ENCODE assay signal across 14 mouse cellular contexts in genomic region chr6:83117616-83118015, GRCm38 (mm10). TPM values are rescaled to one million over a fixed set of nuclear protein-coding genes. Genes with fewer than 3 reads are reported as not detected.
DNase-seq lines count a peak whose midpoint lies in the region; ATAC-seq and TF ChIP-seq lines count a peak whose summit lies in the region.
"Had no signal": no experiment of that assay in that cellular context is flagged by ENCODE, and none has a peak within 500 bp of the region (broad histone marks: within the 10 kb centered on the region; RNA-seq: fewer than 3 reads in every experiment).

No protein-coding gene starts in this region.

- H3K4me2 ChIP-seq in midbrain, embryonic 11.5 days: no peak overlapping the region

- no peaks in the 10 kb centered on the region for H3K9me3 ChIP-seq in midbrain, embryonic 10.5 days (replicated peaks)
- no peaks in the 10 kb centered on the region for H3K9me3 ChIP-seq in midbrain, embryonic 11.5 days (ENCODE audit: control insufficient read depth, low read length)
- no peaks in the 10 kb centered on the region for H3K9me3 ChIP-seq in MEL (replicated peaks; ENCODE audit: insufficient read depth, low read length)
- H3K9me3 ChIP-seq: heart, embryonic 13.5 days had no signal

- H3K27me3 ChIP-seq in midbrain, embryonic 10.5 days (ENCODE audit: low read depth, poor library complexity, severe bottlenecking): no peaks in the 10 kb centered on the region
- no peaks in the 10 kb centered on the region for H3K27me3 ChIP-seq in midbrain, embryonic 11.5 days (ENCODE audit: control insufficient read depth, insufficient read depth, low read length)
- H3K27me3 ChIP-seq in MEL (ENCODE audit: control insufficient read depth in 1 of 2, insufficient read depth in 2 of 2, low read length in 2 of 2): no peaks in the 10 kb centered on the region
- H3K27me3 ChIP-seq: heart, embryonic 13.5 days had no signal

- TF ChIP-seq POLR2A in MEL (IDR thresholded peaks at IDR 0.05; ENCODE audit: control insufficient read depth in 1 of 2, insufficient read depth in 1 of 2, low read depth in 1 of 2, low read length in 2 of 2, poor library complexity in 1 of 2): 0 out of 4 replicates have a peak, but pooled peaks have one; percentile 1 to 31
- 0 out of 2 replicates have a peak, but pooled peaks have one; percentile 21 for TF ChIP-seq POLR2A in embryonic fibroblast, embryonic 13.5 days (IDR thresholded peaks at IDR 0.05; ENCODE audit: low read depth, low read length)

- H3K36me3 ChIP-seq in midbrain, embryonic 10.5 days: peaks cover 34% of the 10 kb centered on the region
- no peaks in the 10 kb centered on the region; the same call in 1 of the 2 replicates for H3K36me3 ChIP-seq in midbrain, embryonic 11.5 days (ENCODE audit: control insufficient read depth, insufficient read depth, low read length)
- peaks cover 0 to 20% of the 10 kb centered on the region in 2 experiments; a peak in 2 of 4 replicates for H3K36me3 ChIP-seq in MEL (ENCODE audit: control insufficient read depth in 1 of 2, insufficient read depth in 2 of 2, low read length in 2 of 2)

- no peak overlapping the region for H3K9ac ChIP-seq in midbrain, embryonic 11.5 days (ENCODE audit: low read length)
- no peak overlapping the region for H3K9ac ChIP-seq in MEL (ENCODE audit: control insufficient read depth, low read depth, low read length, poor library complexity, severe bottlenecking)

- H3K4me3 ChIP-seq in midbrain, embryonic 10.5 days: peak overlapping the region; percentile 89; the same call in 1 of the 2 replicates
- H3K4me3 ChIP-seq in midbrain, embryonic 11.5 days (ENCODE audit: low read depth, low read length): no peak overlapping the region
- H3K4me3 ChIP-seq in MEL (ENCODE audit: control insufficient read depth in 1 of 2, insufficient read depth in 1 of 2, low read depth in 2 of 2, low read length in 2 of 2): no peak overlapping the region
- no peak overlapping the region for H3K4me3 ChIP-seq in embryonic fibroblast, embryonic 13.5 days (ENCODE audit: insufficient read depth, low read length)
- H3K4me3 ChIP-seq: layer of hippocampus, adult 2 months; left cerebral cortex, adult 2 months had no signal

- intact Hi-C loops in heart, postnatal 25 days (cut with DNase I): no loop called here

- 88% methylated on average over 13 of the region's 13 CpGs for WGBS in midbrain, embryonic 10.5 days
- 93% methylated on average over 13 of the region's 13 CpGs for WGBS in midbrain, embryonic 11.5 days

- no peak for TF ChIP-seq CTCF in MEL (IDR thresholded peaks at IDR 0.05 in 2 of 3, conservative IDR thresholded peaks at IDR 0.05 in 1 of 3; ENCODE audit: control insufficient read depth in 1 of 3, insufficient read depth in 1 of 3, low read depth in 2 of 3, low read length in 3 of 3, poor library complexity in 1 of 3, severe bottlenecking in 1 of 3)
- no peak for TF ChIP-seq CTCF in embryonic fibroblast, embryonic 13.5 days (IDR thresholded peaks at IDR 0.05; ENCODE audit: borderline replicate concordance, insufficient read depth, low read length)

- ATAC-seq in midbrain, embryonic 11.5 days (ENCODE audit: low FRiP score): no peak

- H3K27ac ChIP-seq in midbrain, embryonic 10.5 days (replicated peaks): 0 out of 2 replicates have a peak overlapping the region, but pooled peaks have one; percentile 10
- no peak overlapping the region for H3K27ac ChIP-seq in midbrain, embryonic 11.5 days (ENCODE audit: low read depth, low read length)
- no peak overlapping the region for H3K27ac ChIP-seq in MEL (ENCODE audit: control insufficient read depth, low read depth, low read length)
- no peak overlapping the region for H3K27ac ChIP-seq in embryonic fibroblast, embryonic 13.5 days (ENCODE audit: insufficient read depth, low read length)
- H3K27ac ChIP-seq: heart, embryonic 13.5 days; layer of hippocampus, adult 2 months; left cerebral cortex, adult 2 months had no signal

- no peak for TF ChIP-seq EP300 in MEL (IDR thresholded peaks at IDR 0.05; ENCODE audit: low read depth in 1 of 2, low read length in 2 of 2)

- H3K4me1 ChIP-seq in midbrain, embryonic 10.5 days: peaks cover 65% of the 10 kb centered on the region
- peaks cover 30% of the 10 kb centered on the region for H3K4me1 ChIP-seq in midbrain, embryonic 11.5 days (ENCODE audit: control insufficient read depth, insufficient read depth, low read length)
- peaks cover 0 to 22% of the 10 kb centered on the region in 2 experiments; a peak in 2 of 4 replicates for H3K4me1 ChIP-seq in MEL (ENCODE audit: control insufficient read depth in 1 of 2, insufficient read depth in 2 of 2, low read length in 2 of 2)
- H3K4me1 ChIP-seq in embryonic fibroblast, embryonic 13.5 days (ENCODE audit: control insufficient read depth, insufficient read depth, low read length): peaks cover 6% of the 10 kb centered on the region; the same call in 1 of the 2 replicates

- TF ChIP-seq RAD21 in MEL (IDR thresholded peaks at IDR 0.05; ENCODE audit: low read depth, low read length): no peak

- DNase-seq in heart, adult 11 months: peak; percentile 91
- no peak for DNase-seq in heart, postnatal 25 days (ENCODE audit: low spot score)
- no peak for DNase-seq in midbrain, embryonic 10.5 days (ENCODE audit: low spot score)
- DNase-seq in midbrain, embryonic 11.5 days (ENCODE audit: low spot score, missing footprints): no peak
- no peak for DNase-seq in MEL (ENCODE audit: low read depth, low spot score)
- no peak for DNase-seq in gastrocnemius, postnatal 25 days
- DNase-seq: adrenal gland, postnatal 14 days; gastrocnemius, postnatal 36 days; lung, postnatal 10 days; thymus, postnatal 14 days had no signal

- peaks cover 41% of the 10 kb centered on the region for H3K79me2 ChIP-seq in MEL (ENCODE audit: control insufficient read depth, insufficient read depth, low read length, poor library complexity)

TF ChIP-seq in MEL, 35 proteins besides CTCF, POLR2A, EP300 and RAD21 (continues in another document):
- TF ChIP-seq ZMIZ1 (IDR thresholded peaks at IDR 0.05; ENCODE audit: low read depth, low read length) (no peak; the same call in 1 of the 2 replicates), HCFC1 (IDR thresholded peaks at IDR 0.05; ENCODE audit: low read depth, low read length) (no peak), POLR2AphosphoS2 (IDR thresholded peaks at IDR 0.05; ENCODE audit: low read length) (no peak), ZC3H11A (IDR thresholded peaks at IDR 0.05; ENCODE audit: low read depth, low read length) (no peak), CHD2 (IDR thresholded peaks at IDR 0.05; ENCODE audit: low read length) (no peak)

RNA-seq across cellular contexts. Expression of gene Mogs, which starts 2.3 kb away (rescaled TPM):
- total RNA-seq in heart, postnatal 25 days (2021): 1 to 10 TPM; 8.4 to 9.0 TPM
- 31.8 and 33.7 TPM in 2 replicates for polyA plus RNA-seq in midbrain, embryonic 10.5 days (2016; fragmentation: Nextera tagmentation; extraction: Ambion mirVana)
- polyA plus RNA-seq in midbrain, embryonic 11.5 days (2014; fragmentation: Nextera tagmentation; extraction: Ambion mirVana): 21.6 and 23.4 TPM in 2 replicates
- 167 and 209 TPM in 2 replicates for total RNA-seq in MEL (2012; rRNA removed)
- 100 to 1,000 TPM in 1 of 2 experiments, not detected in 1; 150 TPM for polyA plus RNA-seq in MEL (2012; ENCODE audit: insufficient read depth in 1 of 2, insufficient read length in 2 of 2, low read depth in 1 of 2, low replicate concordance in 2 of 2, missing spikeins in 1 of 2)
- polyA plus RNA-seq in embryonic fibroblast, embryonic 13.5 days (2011; ENCODE audit: insufficient read length, low read depth, missing spikeins): 28.0 TPM in 2 replicates
- 1 to 10 TPM; 6.5 to 8.1 TPM for total RNA-seq in gastrocnemius, postnatal 25 days (2021)

RNA-seq across cellular contexts. Expression of gene Wbp1, which starts 3.7 kb away (rescaled TPM):
- total RNA-seq in heart, postnatal 25 days (2021): 10 to 100 TPM; 72.5 to 74.0 TPM
- polyA plus RNA-seq in midbrain, embryonic 10.5 days (2016; fragmentation: Nextera tagmentation; extraction: Ambion mirVana): 138 and 180 TPM in 2 replicates
- 134 and 153 TPM in 2 replicates for polyA plus RNA-seq in midbrain, embryonic 11.5 days (2014; fragmentation: Nextera tagmentation; extraction: Ambion mirVana)
- 35.0 and 42.4 TPM in 2 replicates for total RNA-seq in MEL (2012; rRNA removed)
- 10 to 100 TPM in 1 of 2 experiments, not detected in 1; 72.8 TPM for polyA plus RNA-seq in MEL (2012; ENCODE audit: insufficient read depth in 1 of 2, insufficient read length in 2 of 2, low read depth in 1 of 2, low replicate concordance in 2 of 2, missing spikeins in 1 of 2)
- 37.3 and 44.5 TPM in 2 replicates for polyA plus RNA-seq in embryonic fibroblast, embryonic 13.5 days (2011; ENCODE audit: insufficient read length, low read depth, missing spikeins)
- total RNA-seq in gastrocnemius, postnatal 25 days (2021): 10 to 100 TPM; 37.8 to 38.2 TPM

RNA-seq across cellular contexts. Expression of gene Ino80b, which starts 7.6 kb away (rescaled TPM):
- 10 to 100 TPM in 1 of 2 experiments, 1 to 10 TPM in 1; 7.0 to 12.7 TPM for total RNA-seq in heart, postnatal 25 days (2021)
- polyA plus RNA-seq in midbrain, embryonic 10.5 days (2016; fragmentation: Nextera tagmentation; extraction: Ambion mirVana): 18.2 and 18.7 TPM in 2 replicates
- polyA plus RNA-seq in midbrain, embryonic 11.5 days (2014; fragmentation: Nextera tagmentation; extraction: Ambion mirVana): 18.8 and 19.4 TPM in 2 replicates
- total RNA-seq in MEL (2012; rRNA removed): 25.8 and 30.6 TPM in 2 replicates
- 10 to 100 TPM in 1 of 2 experiments, not detected in 1; 40.9 TPM for polyA plus RNA-seq in MEL (2012; ENCODE audit: insufficient read depth in 1 of 2, insufficient read length in 2 of 2, low read depth in 1 of 2, low replicate concordance in 2 of 2, missing spikeins in 1 of 2)
- polyA plus RNA-seq in embryonic fibroblast, embryonic 13.5 days (2011; ENCODE audit: insufficient read length, low read depth, missing spikeins): 6.6 and 7.4 TPM in 2 replicates
- 10 to 100 TPM in 1 of 2 experiments, 1 to 10 TPM in 1; 4.8 to 14.0 TPM for total RNA-seq in gastrocnemius, postnatal 25 days (2021)

RNA-seq across cellular contexts. Expression of gene Mrpl53, which starts 8.8 kb away (rescaled TPM):
- total RNA-seq in heart, postnatal 25 days (2021): 100 to 1,000 TPM; 127 to 151 TPM
- 148 and 153 TPM in 2 replicates for polyA plus RNA-seq in midbrain, embryonic 10.5 days (2016; fragmentation: Nextera tagmentation; extraction: Ambion mirVana)
- polyA plus RNA-seq in midbrain, embryonic 11.5 days (2014; fragmentation: Nextera tagmentation; extraction: Ambion mirVana): 120 and 130 TPM in 2 replicates
- 91.3 and 93.7 TPM in 2 replicates for total RNA-seq in MEL (2012; rRNA removed)
- polyA plus RNA-seq in MEL (2012; ENCODE audit: insufficient read depth in 1 of 2, insufficient read length in 2 of 2, low read depth in 1 of 2, low replicate concordance in 2 of 2, missing spikeins in 1 of 2): 10 to 100 TPM in 1 of 2 experiments, not detected in 1; 63.8 TPM
- 41.9 and 42.7 TPM in 2 replicates for polyA plus RNA-seq in embryonic fibroblast, embryonic 13.5 days (2011; ENCODE audit: insufficient read length, low read depth, missing spikeins)
- 100 to 1,000 TPM; 109 to 113 TPM for total RNA-seq in gastrocnemius, postnatal 25 days (2021)

RNA-seq across cellular contexts. Expression of gene Gm42688, which starts 16.2 kb away (rescaled TPM):
- total RNA-seq in heart, postnatal 25 days (2021): 1 to 10 TPM in 1 of 2 experiments, under 1 TPM in 1; 0.99 to 1.6 TPM
- polyA plus RNA-seq in midbrain, embryonic 10.5 days (2016; fragmentation: Nextera tagmentation; extraction: Ambion mirVana): 2.4 and 3.1 TPM in 2 replicates
- 1.2 and 2.3 TPM in 2 replicates for polyA plus RNA-seq in midbrain, embryonic 11.5 days (2014; fragmentation: Nextera tagmentation; extraction: Ambion mirVana)
- 2.2 and 2.5 TPM in 2 replicates for total RNA-seq in MEL (2012; rRNA removed)
- polyA plus RNA-seq in MEL (2012; ENCODE audit: insufficient read depth in 1 of 2, insufficient read length in 2 of 2, low read depth in 1 of 2, low replicate concordance in 2 of 2, missing spikeins in 1 of 2): 1 to 10 TPM in 1 of 2 experiments, not detected in 1; 4.8 TPM
- 1.2 and 1.9 TPM in 2 replicates for polyA plus RNA-seq in embryonic fibroblast, embryonic 13.5 days (2011; ENCODE audit: insufficient read length, low read depth, missing spikeins)
- total RNA-seq in gastrocnemius, postnatal 25 days (2021): 1 to 10 TPM; 1.0 TPM
